Mouse (Mus musculus): Measurements from ENCODE around the gene 4930432K21Rik. TPM values are rescaled to one million over a fixed set of nuclear protein-coding genes. Genes with fewer than 3 reads are reported as not detected.

4930432K21Rik gene
- polyA plus RNA-seq, 1 experiment from 2014 or later: 3.9 TPM

- ChIA-PET CTCF (no interaction called here), POLR2A (interaction anchor here (1.0 kb wide), 1 partner anchor 9 kb away, joined by 3 read pairs; no protein-coding TSS in a partner anchor)
- peaks cover 7% of the 10 kb centered on the region for H3K27me3 ChIP-seq
- no peak for ATAC-seq
- in situ Hi-C loops (cut with MboI; ENCODE audit: low pct_unique_long_range_greater_than_20kb): no loop called here
- no peak for DNase-seq (ENCODE audit: low read depth, low spot score)
- no peak for TF ChIP-seq CTCF (IDR thresholded peaks at IDR 0.05)
Measured at GRCm38 (mm10) chr8:84122151-84122550, 25.7 kb upstream of the 4930432K21Rik start.

- ATAC-seq: peak; percentile 89
- POLR2A ChIA-PET: interaction anchor here (0.5 to 1.4 kb wide), 5 partner anchors 10 to 121 kb away, joined by 3 read pairs; no protein-coding TSS in a partner anchor
- peak; percentile 68 for DNase-seq (ENCODE audit: low read depth, low spot score)
- H3K27me3 ChIP-seq: no peaks in the 10 kb centered on the region
- in situ Hi-C loops (cut with MboI; ENCODE audit: low pct_unique_long_range_greater_than_20kb): no loop called here
- CTCF ChIA-PET: interaction anchor here (2.8 kb wide), 1 partner anchor 10 kb away, joined by 11 read pairs; no protein-coding TSS in a partner anchor
- TF ChIP-seq CTCF (IDR thresholded peaks at IDR 0.05): no peak
Measured at GRCm38 (mm10) chr8:84125656-84126055, 22.2 kb upstream of the 4930432K21Rik start, which contains the start of gene Podnl1. TSS of gene Podnl1 (plus strand) at chr8:84125989.

- H3K27me3 ChIP-seq: no peaks in the 10 kb centered on the region
- no peak for TF ChIP-seq CTCF (IDR thresholded peaks at IDR 0.05)
- ChIA-PET CTCF (interaction anchor here (1.4 to 2.8 kb wide), 3 partner anchors 9 to 18 kb away, joined by 3 to 11 read pairs (median 5); no protein-coding TSS in a partner anchor), POLR2A (interaction anchor here (1.2 to 1.4 kb wide), 2 partner anchors 12 to 14 kb away, joined by 3 read pairs; no protein-coding TSS in a partner anchor)
- DNase-seq (ENCODE audit: low read depth, low spot score): no peak
- ATAC-seq: no peak
- in situ Hi-C loops (cut with MboI; ENCODE audit: low pct_unique_long_range_greater_than_20kb): no loop called here
Measured at GRCm38 (mm10) chr8:84126742-84127141, 21.1 kb upstream of the 4930432K21Rik start.

DNA sequence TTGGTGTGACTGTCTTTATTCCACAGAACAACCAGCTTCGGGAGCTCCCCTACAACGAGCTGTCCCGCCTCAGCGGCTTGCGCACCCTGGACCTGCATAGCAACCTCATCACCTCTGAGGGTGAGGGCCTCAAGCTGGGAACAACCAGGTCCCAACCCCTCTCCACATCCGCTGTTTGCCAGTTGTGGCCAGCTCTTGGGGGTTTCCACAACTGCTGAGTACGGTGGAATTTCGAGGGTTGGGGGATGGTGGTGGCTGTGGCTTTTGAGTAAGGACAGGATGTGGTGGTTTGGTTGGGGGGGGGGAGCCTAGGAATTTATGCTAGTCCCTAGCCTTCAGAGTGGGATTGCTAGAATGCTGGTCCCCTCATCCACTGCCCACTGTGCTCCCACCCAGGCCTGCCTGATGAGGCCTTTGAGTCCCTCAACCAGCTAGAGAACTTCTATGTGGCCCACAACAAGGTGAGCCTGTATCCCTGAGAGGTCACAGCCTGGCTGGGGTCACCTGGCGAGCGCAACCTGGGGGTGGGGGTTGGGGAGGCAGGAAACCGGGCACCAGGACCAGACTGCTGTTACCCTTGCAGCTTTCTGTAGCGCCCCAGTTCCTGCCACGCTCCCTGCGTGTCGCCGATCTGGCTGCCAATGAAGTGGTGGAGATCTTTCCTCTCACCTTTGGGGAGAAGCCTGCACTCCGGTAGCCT lies 20.5 kb upstream of the 4930432K21Rik start:
- no peak for ATAC-seq
- CTCF ChIA-PET: interaction anchor here (1.4 to 2.8 kb wide), 3 partner anchors 8 to 17 kb away, joined by 3 to 11 read pairs (median 5); no protein-coding TSS in a partner anchor

GRCm38 (mm10) chr8:84128277-84128676 lies 19.5 kb upstream of the 4930432K21Rik start:
- TF ChIP-seq CTCF (IDR thresholded peaks at IDR 0.05): no peak
- ChIA-PET CTCF (interaction anchor here (1.0 kb wide), 1 partner anchor 46 kb away, joined by 3 read pairs; no protein-coding TSS in a partner anchor), POLR2A (interaction anchor here (0.6 kb wide), 1 partner anchor 56 kb away, joined by 3 read pairs; no protein-coding TSS in a partner anchor)
- no peaks in the 10 kb centered on the region for H3K27me3 ChIP-seq
- ATAC-seq: no peak
- in situ Hi-C loops (cut with MboI; ENCODE audit: low pct_unique_long_range_greater_than_20kb): no loop called here
- no peak for DNase-seq (ENCODE audit: low read depth, low spot score)

More for the DNA sequence above, 20.5 kb upstream of the 4930432K21Rik start:
- H3K27me3 ChIP-seq: no peaks in the 10 kb centered on the region
- no peak for TF ChIP-seq CTCF (IDR thresholded peaks at IDR 0.05)
- POLR2A ChIA-PET: interaction anchor here (1.4 kb wide), 1 partner anchor 13 kb away, joined by 3 read pairs; no protein-coding TSS in a partner anchor
- in situ Hi-C loops (cut with MboI; ENCODE audit: low pct_unique_long_range_greater_than_20kb): no loop called here
- DNase-seq (ENCODE audit: low read depth, low spot score): no peak

GRCm38 (mm10) chr8:84130806-84131205 lies 17.0 kb upstream of the 4930432K21Rik start:
- TF ChIP-seq CTCF (IDR thresholded peaks at IDR 0.05): no peak
- ChIA-PET POLR2A (interaction anchor here (0.6 to 1.2 kb wide), 4 partner anchors 8 to 43 kb away, joined by 3 to 6 read pairs (median 4); no protein-coding TSS in a partner anchor), CTCF (interaction anchor here (1.3 kb wide), 1 partner anchor 92 kb away, joined by 4 read pairs; no protein-coding TSS in a partner anchor)
- ATAC-seq (no peak), DNase-seq (ENCODE audit: low read depth, low spot score) (no peak)
- no peaks in the 10 kb centered on the region for H3K27me3 ChIP-seq
- in situ Hi-C loops (cut with MboI; ENCODE audit: low pct_unique_long_range_greater_than_20kb): no loop called here

DNA sequence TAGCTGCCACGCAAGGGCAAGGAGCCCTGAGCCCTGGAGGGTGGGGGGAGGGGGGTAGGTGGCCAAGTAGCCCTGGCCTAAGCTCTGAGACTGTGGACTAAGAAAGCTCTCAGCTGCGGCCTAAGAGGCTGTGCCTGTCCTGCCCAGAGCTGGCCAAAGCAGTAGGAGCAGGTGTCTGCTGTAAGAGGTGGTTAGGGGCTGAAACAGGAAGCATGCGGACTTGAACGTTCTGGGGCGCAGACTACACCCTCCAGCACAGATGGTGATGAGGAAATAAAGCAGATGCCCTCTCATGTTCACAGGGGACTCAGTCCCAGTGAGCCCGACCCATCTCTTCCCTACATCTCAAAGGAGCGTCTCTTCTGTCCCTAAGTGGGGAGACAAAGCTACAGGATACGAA lies 15.6 kb upstream of the 4930432K21Rik start:
- in situ Hi-C loops (cut with MboI; ENCODE audit: low pct_unique_long_range_greater_than_20kb): no loop called here
- POLR2A ChIA-PET: no interaction called here
- ATAC-seq: no peak
- no peaks in the 10 kb centered on the region for H3K27me3 ChIP-seq
- CTCF ChIA-PET: interaction anchor here (1.1 to 1.8 kb wide), 2 partner anchors 12 to 14 kb away, joined by 3 to 4 read pairs; no protein-coding TSS in a partner anchor
- no peak for DNase-seq (ENCODE audit: low read depth, low spot score)
- TF ChIP-seq CTCF (IDR thresholded peaks at IDR 0.05): no peak

DNA sequence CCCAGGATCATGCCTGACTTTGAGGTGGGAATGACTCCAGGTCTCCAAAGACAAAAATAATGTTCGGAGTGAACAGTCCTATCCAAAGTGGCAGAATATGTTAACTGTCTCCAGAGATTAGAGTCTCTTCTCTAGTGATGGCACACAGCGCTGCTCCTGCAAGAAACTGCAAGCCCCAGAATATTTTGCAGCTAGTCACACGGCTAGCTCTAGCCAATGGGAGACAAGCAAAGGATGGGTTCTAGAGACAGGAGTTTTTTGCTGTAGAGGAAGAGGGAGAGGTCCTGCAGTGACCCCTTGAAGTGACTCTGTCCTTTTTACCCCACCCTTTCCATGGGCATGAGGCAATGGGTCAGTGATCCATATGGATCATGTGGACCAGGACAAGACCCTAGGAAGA lies 10.0 kb upstream of the 4930432K21Rik start:
- DNase-seq (ENCODE audit: low read depth, low spot score) (no peak), ATAC-seq (no peak)
- no peak for TF ChIP-seq CTCF (IDR thresholded peaks at IDR 0.05)
- CTCF ChIA-PET: no interaction called here
- no peaks in the 10 kb centered on the region for H3K27me3 ChIP-seq
- POLR2A ChIA-PET: interaction anchor here (0.6 kb wide), 1 partner anchor 135 kb away, joined by 3 read pairs; no protein-coding TSS in a partner anchor
- in situ Hi-C loops (cut with MboI; ENCODE audit: low pct_unique_long_range_greater_than_20kb): no loop called here

DNA sequence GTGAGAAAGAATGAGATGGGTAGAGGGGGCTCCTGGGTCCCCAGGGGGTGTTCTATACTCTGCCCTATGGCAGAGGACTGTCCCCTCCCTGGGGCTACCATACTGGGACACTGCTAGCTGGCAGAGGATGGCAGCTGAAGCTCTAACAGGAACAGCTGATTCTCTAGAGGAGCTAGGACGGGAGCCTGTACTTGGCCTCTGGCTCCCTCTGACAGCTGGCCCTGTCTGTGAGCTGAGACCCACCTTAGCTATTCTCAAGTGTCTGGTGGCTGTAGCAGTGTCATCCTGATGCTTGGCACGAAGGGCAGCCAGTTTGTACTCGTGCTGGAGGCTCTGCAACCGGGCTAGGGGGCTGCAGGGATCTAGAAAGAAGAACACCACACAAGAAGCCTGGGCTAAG lies 7.0 kb upstream of the 4930432K21Rik start:
- no peaks in the 10 kb centered on the region for H3K27me3 ChIP-seq
- CTCF ChIA-PET: interaction anchor here (1.0 kb wide), 1 partner anchor 14 kb away, joined by 3 read pairs; no protein-coding TSS in a partner anchor
- ATAC-seq (no peak), DNase-seq (ENCODE audit: low read depth, low spot score) (no peak)
- POLR2A ChIA-PET: interaction anchor here (0.7 to 1.5 kb wide), 2 partner anchors 11 to 15 kb away, joined by 3 to 5 read pairs; partner anchors contain the start of gene Podnl1
- in situ Hi-C loops (cut with MboI; ENCODE audit: low pct_unique_long_range_greater_than_20kb): no loop called here
- TF ChIP-seq CTCF (IDR thresholded peaks at IDR 0.05): no peak

- TF ChIP-seq CTCF (IDR thresholded peaks at IDR 0.05): no peak
- no peak for ATAC-seq
- in situ Hi-C loops (cut with MboI; ENCODE audit: low pct_unique_long_range_greater_than_20kb): no loop called here
- ChIA-PET CTCF (interaction anchor here (0.9 to 1.8 kb wide), 3 partner anchors 12 to 18 kb away, joined by 3 to 6 read pairs (median 5); no protein-coding TSS in a partner anchor), POLR2A (no interaction called here)
- DNase-seq (ENCODE audit: low read depth, low spot score): no peak
- no peaks in the 10 kb centered on the region for H3K27me3 ChIP-seq
Measured at GRCm38 (mm10) chr8:84144636-84145245, 3.1 kb upstream of the 4930432K21Rik start.

Data from Patski (cell line).